Mouse (Mus musculus) ES-E14 (cell line): Measurements from ENCODE around the gene Trim10. TPM values are rescaled to one million over a fixed set of nuclear protein-coding genes. Genes with fewer than 3 reads are reported as not detected.
A peak's percentile ranks its signal among the peaks of the same experiment; 100 is the strongest.
"Not testable (repeated sequence)": the region's sequence is repeated elsewhere in the genome, so short reads cannot be mapped to it uniquely, and the experiment has no call there.

Experiments
- DNase-seq: peaks from one replicate; pipeline ENCODE4 v3.0.0-alpha.2; 2013; ENCODE audit warnings: low read depth, low spot score
- H3K27ac ChIP-seq: 2 replicates; pipeline ENCODE4 v1.5.1; 2012; ENCODE audit warnings: low read depth, mild to moderate bottlenecking, low read length, moderate library complexity, mixed read lengths; ENCODE audit not compliant: poor library complexity, insufficient read depth, severe bottlenecking
- H3K36me3 ChIP-seq: 2 replicates; pipeline ENCODE4 v1.6.1; 2012; ENCODE audit warnings: mild to moderate bottlenecking, low read length, moderate library complexity, mixed read lengths; ENCODE audit not compliant: control insufficient read depth, poor library complexity, insufficient read depth, severe bottlenecking
- H3K4me1 ChIP-seq, 2 experiments: fragments of 150-350 bp in 1 of 2; sonication (generic) in 1 of 2; 2 replicates each; pipeline ENCODE4 v1.6.1; 2012; ENCODE audit warnings: low read length in 2 of 2, mild to moderate bottlenecking in 1 of 2, mixed read lengths in 1 of 2; ENCODE audit not compliant: control insufficient read depth in 2 of 2, insufficient read depth in 2 of 2, poor library complexity in 1 of 2
- H3K4me3 ChIP-seq, 2 experiments: fragments of 150-350 bp in 1 of 2; sonication (generic) in 1 of 2; 2 replicates each; pipeline ENCODE4 v1.5.1; 2012; ENCODE audit warnings: low read length in 2 of 2, low read depth in 1 of 2, mild to moderate bottlenecking in 1 of 2, mixed read lengths in 1 of 2; ENCODE audit not compliant: insufficient read depth in 1 of 2, poor library complexity in 1 of 2, severe bottlenecking in 1 of 2
- H3K9ac ChIP-seq: 2 replicates; pipeline ENCODE4 v1.6.1; 2012; ENCODE audit warnings: low read depth, mild to moderate bottlenecking, low read length, mixed read lengths; ENCODE audit not compliant: poor library complexity, insufficient read depth, severe bottlenecking
- H3K9me3 ChIP-seq: fragments of 150-350 bp; sonication (generic); 2 replicates; pipeline ENCODE4 v1.6.1; 2012; ENCODE audit warnings: low read depth, mild to moderate bottlenecking, low read length; ENCODE audit not compliant: control insufficient read depth, insufficient read depth
- CHD2 ChIP-seq: IDR thresholded peaks from 2 replicates; pipeline ENCODE4 v1.6.1; 2014; ENCODE audit warnings: mild to moderate bottlenecking, low read depth, low read length, inconsistent platforms
- HCFC1 ChIP-seq: IDR thresholded peaks from 2 replicates; pipeline ENCODE4 v1.6.1; 2012; ENCODE audit warnings: low read length, inconsistent platforms, borderline replicate concordance; ENCODE audit not compliant: insufficient read depth
- MAFK ChIP-seq: IDR thresholded peaks from 2 replicates; pipeline ENCODE4 v1.6.1; 2014; ENCODE audit warnings: mild to moderate bottlenecking, low read depth, low read length, inconsistent platforms; ENCODE audit not compliant: insufficient read depth
- ZC3H11A ChIP-seq: IDR thresholded peaks from 2 replicates; pipeline ENCODE4 v1.6.1; 2012; ENCODE audit warnings: low read depth, mild to moderate bottlenecking, inconsistent platforms, low read length, borderline replicate concordance
- ZNF384 ChIP-seq: IDR thresholded peaks from 2 replicates; pipeline ENCODE4 v1.6.1; 2012; ENCODE audit warnings: low read depth, low read length, inconsistent platforms
- in situ Hi-C, 2 experiments: fragments of 600-800 bp; cut with MboI; formaldehyde crosslinking; loops; one replicate each; pipeline ENCODE4 v1.15.1; 2025; ENCODE audit warnings: low sequenced_read_pairs in 2 of 2, inconsistent platforms in 1 of 2; ENCODE audit not compliant: unreplicated experiment in 2 of 2
- total RNA-seq: library from RNA; depleted of rRNA; stranded (reverse); fragments of 300-350 nt; gene quantifications from 2 replicates; pipeline ENCODE4 v1.2.3, GENCODE M21; 2012; rRNA removed

The Trim10 gene
- not detected in 2 replicates for total RNA-seq

- DNase-seq: no peak
These were observed at the start of gene Trim10 for GRCm38 (mm10) chr17:36869284-36869954. Gene Trim10, plus strand, starts transcription at chr17:36869574.

DNA sequence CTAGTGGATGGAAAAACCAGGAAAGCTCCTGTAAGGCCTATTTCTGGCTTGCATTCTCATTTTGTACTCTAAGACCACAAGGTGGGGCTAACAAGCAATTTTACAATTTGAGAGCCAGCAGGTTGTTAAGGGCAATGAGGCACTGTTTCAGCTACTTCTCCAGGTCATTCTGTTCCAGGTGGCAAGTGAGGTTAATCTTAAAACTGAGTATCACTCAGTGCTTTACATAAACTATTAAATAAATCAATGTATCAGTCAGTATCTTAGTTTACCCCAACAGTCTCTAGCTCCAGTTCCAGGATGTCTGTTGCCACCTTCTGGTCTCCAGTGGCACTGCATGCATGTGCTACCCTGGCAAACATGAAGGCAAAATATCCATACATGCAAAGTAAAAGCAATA lies 45.4 kb upstream of the Trim10 start:
- H3K36me3 ChIP-seq: no peaks in the 10 kb centered on the region
- H3K9me3 ChIP-seq: no peaks in the 10 kb centered on the region
- H3K9ac ChIP-seq: no peak overlapping the region
- no peaks in the 10 kb centered on the region for H3K4me1 ChIP-seq
- H3K4me3 ChIP-seq: no peak overlapping the region
- in situ Hi-C loops: no loop called here
- H3K27ac ChIP-seq: no peak overlapping the region
- peak; percentile 34 for DNase-seq
- TF ChIP-seq CHD2 (no peak), ZC3H11A (0 out of 2 replicates have a peak, but pooled peaks have one; percentile 6)

More at GRCm38 (mm10) chr17:36869284-36869954, at the start of gene Trim10:
- Histone ChIP-seq H3K9ac (no peak within 1 kb of the TSS), H3K4me1 (peaks cover 0 to 12% of the 10 kb centered on the region in 2 experiments; a peak in 1 of 4 replicates), H3K27ac (no peak within 1 kb of the TSS), H3K4me3 (peak within 1 kb of the TSS; percentile 19 to 26; a peak in 2 of 4 replicates), H3K9me3 (no peaks in the 10 kb centered on the region), H3K36me3 (no peaks in the 10 kb centered on the region)
- TF ChIP-seq ZNF384 (no peak), CHD2 (no peak), ZC3H11A (no peak), HCFC1 (no peak), MAFK (no peak)
- in situ Hi-C loops: no loop called here

DNA sequence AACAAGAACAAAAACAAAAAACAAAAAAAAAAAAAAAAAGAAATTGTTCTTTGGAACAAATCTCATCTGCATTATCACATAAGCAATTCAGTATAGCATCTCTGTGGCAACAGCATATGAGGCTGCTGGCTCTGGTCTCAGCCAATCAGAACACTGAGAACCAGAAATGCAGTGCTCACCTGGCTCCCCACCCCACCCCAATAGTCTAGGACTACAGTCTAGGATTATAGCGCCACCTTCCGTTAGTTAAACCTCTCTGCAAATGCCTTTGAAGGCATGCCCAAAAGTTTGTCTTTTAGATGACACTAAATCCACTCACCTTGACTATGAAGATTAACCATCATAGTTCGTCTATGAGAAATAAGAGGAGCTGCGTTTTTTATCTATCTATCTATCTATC lies 43.8 kb upstream of the Trim10 start:
- Histone ChIP-seq H3K9me3 (no peaks in the 10 kb centered on the region), H3K36me3 (no peaks in the 10 kb centered on the region), H3K9ac (no peak overlapping the region), H3K4me1 (no peaks in the 10 kb centered on the region), H3K4me3 (0 out of 4 replicates have a peak overlapping the region, but pooled peaks of 1 of the 2 experiments have one; percentile 16), H3K27ac (no peak overlapping the region)
- in situ Hi-C loops: no loop called here
- TF ChIP-seq HCFC1: no peak
- TF ChIP-seq ZNF384: no peak; the same call in 1 of the 2 replicates
- no peak for TF ChIP-seq ZC3H11A
- TF ChIP-seq MAFK: no peak
- TF ChIP-seq CHD2: no peak
- DNase-seq: peak; percentile 45

DNA sequence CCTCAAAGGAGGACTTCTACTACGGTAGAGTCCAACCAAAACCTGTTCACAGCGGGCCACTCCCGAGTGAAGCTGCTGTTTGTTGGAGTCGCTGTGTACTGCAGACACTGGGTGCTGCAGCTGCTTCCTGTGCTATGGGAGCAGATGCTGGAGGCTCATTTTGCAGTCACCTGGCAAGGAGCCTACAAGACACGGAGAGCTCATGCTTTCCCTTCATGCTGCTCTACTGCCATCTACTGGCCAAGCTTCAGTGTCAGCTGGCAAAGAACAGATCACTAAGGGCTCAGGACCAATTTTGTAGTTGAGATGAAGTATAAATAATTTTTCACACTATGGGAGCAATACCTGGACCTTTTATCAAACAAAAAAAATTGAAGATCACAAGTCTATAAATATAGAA lies 43.4 kb upstream of the Trim10 start:
- peak; percentile 79 for DNase-seq
- H3K9me3 ChIP-seq, H3K36me3 ChIP-seq, H3K9ac ChIP-seq, H3K27ac ChIP-seq, H3K4me1 ChIP-seq, in situ Hi-C loops: not testable (repeated sequence)
- H3K4me3 ChIP-seq: 0 out of 4 replicates have a peak overlapping the region, but pooled peaks of 1 of the 2 experiments have one; percentile 16

GRCm38 (mm10) chr17:36828488-36828887 lies 40.9 kb upstream of the Trim10 start:
- peaks cover 2 to 7% of the 10 kb centered on the region in 2 experiments; a peak in 3 of 4 replicates for H3K4me1 ChIP-seq
- H3K9ac ChIP-seq: no peak overlapping the region
- no peaks in the 10 kb centered on the region for H3K36me3 ChIP-seq
- H3K27ac ChIP-seq: no peak overlapping the region
- no peak for TF ChIP-seq MAFK
- no peak for TF ChIP-seq HCFC1
- TF ChIP-seq CHD2: no peak
- no peak for TF ChIP-seq ZC3H11A
- no peak overlapping the region for H3K4me3 ChIP-seq
- H3K9me3 ChIP-seq: no peaks in the 10 kb centered on the region
- no peak for DNase-seq
- in situ Hi-C loops: no loop called here
